Mouse (Mus musculus) olfactory bulb, adult 2 months (tissue): ENCODE measurements around the gene Rps27rt.

ENCODE experiments used
- CTCF ChIP-seq: fragments of 200-500 bp; IDR thresholded peaks from 2 replicates; pipeline ENCODE4 v1.5.1; 2012; ENCODE audit warnings: low read depth, mild to moderate bottlenecking, low read length, moderate library complexity; ENCODE audit not compliant: insufficient read depth
- POLR2A ChIP-seq: fragments of 200-500 bp; IDR thresholded peaks from 2 replicates; pipeline ENCODE4 v1.6.1; 2012; ENCODE audit warnings: mild to moderate bottlenecking, low read depth, low read length, moderate library complexity; ENCODE audit not compliant: insufficient read depth

DNA sequence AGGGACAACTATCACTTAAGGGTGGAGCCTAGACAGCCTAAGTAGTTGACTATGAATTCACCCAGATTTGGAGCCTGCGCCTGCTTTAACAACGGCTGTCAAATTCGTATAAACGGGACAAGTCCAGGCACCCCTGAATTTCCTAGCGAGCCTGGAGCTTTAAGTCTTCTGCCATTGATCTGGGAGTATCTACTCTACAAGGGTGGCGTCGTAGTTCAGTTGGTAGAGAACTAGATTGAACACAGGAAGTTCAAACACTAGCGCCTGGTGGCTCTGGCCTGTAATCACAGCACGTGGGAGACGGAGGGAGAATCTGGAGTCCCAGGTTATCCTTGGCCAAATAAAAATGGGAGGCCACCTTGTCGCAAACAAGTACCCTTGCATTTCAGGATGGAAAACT is 48.3 kb downstream of the Rps27rt start:
- TF ChIP-seq POLR2A (no peak), CTCF (no peak)
